ENCODE assay signal across 15 mouse cellular contexts in genomic region chr17:85690323-85690968, GRCm38 (mm10). TPM values are rescaled to one million over a fixed set of nuclear protein-coding genes. Genes with fewer than 3 reads are reported as not detected.
DNase-seq lines count a peak whose midpoint lies in the region; ATAC-seq and TF ChIP-seq lines count a peak whose summit lies in the region.
"Had no signal": no experiment of that assay in that cellular context is flagged by ENCODE, and none has a peak within 500 bp of the region (broad histone marks: within the 10 kb centered on the region; RNA-seq: fewer than 3 reads in every experiment).

No protein-coding gene starts in this region.

- no peaks in the 10 kb centered on the region for H3K36me3 ChIP-seq in forebrain, embryonic 10.5 days (replicated peaks)
- H3K36me3 ChIP-seq in forebrain, postnatal 0 days (ENCODE audit: insufficient read depth), result no peaks in the 10 kb centered on the region
- no peaks in the 10 kb centered on the region for H3K36me3 ChIP-seq in kidney, embryonic 16.5 days (ENCODE audit: insufficient read depth, low read length)
- H3K36me3 ChIP-seq in embryonic facial prominence, embryonic 14.5 days (ENCODE audit: control insufficient read depth, insufficient read depth, low read length), result 0 out of 2 replicates have a peak, but pooled peaks cover 3% of the 10 kb centered on the region
- no peaks in the 10 kb centered on the region for H3K36me3 ChIP-seq in stomach, embryonic 14.5 days (ENCODE audit: control insufficient read depth, insufficient read depth, low read length)

- H3K27ac ChIP-seq in forebrain, embryonic 10.5 days, result peak overlapping the region; percentile 58; the same call in 1 of the 2 replicates
- H3K27ac ChIP-seq in forebrain, postnatal 0 days (ENCODE audit: low read depth, low read length), result no peak overlapping the region
- peak overlapping the region; percentile 27 for H3K27ac ChIP-seq in kidney, embryonic 16.5 days (ENCODE audit: low read length)
- H3K27ac ChIP-seq in embryonic facial prominence, embryonic 14.5 days (replicated peaks; ENCODE audit: low read depth, low read length), result peak overlapping the region; percentile 87
- H3K27ac ChIP-seq in stomach, embryonic 14.5 days (ENCODE audit: low read length), result peak overlapping the region; percentile 66; the same call in 1 of the 2 replicates

- ATAC-seq in forebrain, postnatal 0 days, result no peak
- no peak; the same call in 1 of the 2 replicates for ATAC-seq in kidney, embryonic 16.5 days (ENCODE audit: low FRiP score, low TSS enrichment)
- peak; percentile 13; the same call in 1 of the 2 replicates for ATAC-seq in embryonic facial prominence, embryonic 14.5 days (ENCODE audit: low read depth)
- no peak for ATAC-seq in stomach, embryonic 14.5 days (ENCODE audit: insufficient number of reproducible peaks, insufficient read depth, low FRiP score, low read depth)

- H3K9me3 ChIP-seq in forebrain, embryonic 10.5 days, result peaks cover 7% of the 10 kb centered on the region
- H3K9me3 ChIP-seq in forebrain, postnatal 0 days (ENCODE audit: low read length), result no peaks in the 10 kb centered on the region
- peaks cover 5% of the 10 kb centered on the region; the same call in 1 of the 2 replicates for H3K9me3 ChIP-seq in kidney, embryonic 16.5 days (ENCODE audit: low read length)
- peaks cover 4% of the 10 kb centered on the region; the same call in 1 of the 2 replicates for H3K9me3 ChIP-seq in embryonic facial prominence, embryonic 14.5 days (ENCODE audit: control insufficient read depth, low read length)
- peaks cover 4% of the 10 kb centered on the region; the same call in 1 of the 2 replicates for H3K9me3 ChIP-seq in stomach, embryonic 14.5 days (ENCODE audit: control insufficient read depth, low read depth, low read length)

- peak; percentile 43 for DNase-seq in forebrain, embryonic 10.5 days (ENCODE audit: extremely low spot score, low spot score)
- DNase-seq in forebrain, postnatal 0 days, result no peak
- no peak for DNase-seq in kidney, postnatal 10 days
- DNase-seq in embryonic facial prominence, embryonic 14.5 days (ENCODE audit: low spot score), result no peak
- DNase-seq in adrenal gland, postnatal 36 days, result no peak
- DNase-seq in cerebellum, adult 9-10 months, result no peak
- DNase-seq: adrenal gland, postnatal 25 days; kidney, adult 11 months; lung, adult 18-20 months had no signal

- whole genome bisulfite sequencing in forebrain, embryonic 10.5 days, result 6% methylated on average over 6 of the region's 6 CpGs
- 5% methylated on average over 6 of the region's 6 CpGs for WGBS in forebrain, postnatal 0 days
- 10% methylated on average over 6 of the region's 6 CpGs for WGBS in kidney, embryonic 16.5 days
- WGBS in embryonic facial prominence, embryonic 14.5 days, result 17% methylated on average over 6 of the region's 6 CpGs
- 17% methylated on average over 6 of the region's 6 CpGs for WGBS in stomach, embryonic 14.5 days

- H3K4me2 ChIP-seq in forebrain, postnatal 0 days (ENCODE audit: low read depth), result no peak overlapping the region
- peak overlapping the region; percentile 73 for H3K4me2 ChIP-seq in kidney, embryonic 16.5 days (replicated peaks; ENCODE audit: low read depth, low read length)
- peak overlapping the region; percentile 72 for H3K4me2 ChIP-seq in embryonic facial prominence, embryonic 14.5 days (ENCODE audit: low read depth, low read length)
- H3K4me2 ChIP-seq in stomach, embryonic 14.5 days (replicated peaks; ENCODE audit: low read depth, low read length), result peak overlapping the region; percentile 76

- H3K9ac ChIP-seq in forebrain, postnatal 0 days, result no peak overlapping the region
- peak overlapping the region; percentile 70 for H3K9ac ChIP-seq in kidney, embryonic 16.5 days (replicated peaks; ENCODE audit: low read length)
- H3K9ac ChIP-seq in embryonic facial prominence, embryonic 14.5 days (ENCODE audit: low read depth, low read length), result peak overlapping the region; percentile 92
- no peak overlapping the region for H3K9ac ChIP-seq in stomach, embryonic 14.5 days (replicated peaks; ENCODE audit: low read depth, low read length)

- no peak for TF ChIP-seq CTCF in forebrain, postnatal 0 days (IDR thresholded peaks at IDR 0.05; ENCODE audit: low read depth)

- peak overlapping the region; percentile 60; the same call in 1 of the 2 replicates for H3K4me3 ChIP-seq in forebrain, embryonic 10.5 days
- no peak overlapping the region for H3K4me3 ChIP-seq in forebrain, postnatal 0 days (ENCODE audit: low read depth, low read length)
- H3K4me3 ChIP-seq in kidney, embryonic 16.5 days (ENCODE audit: low read length), result peak overlapping the region; percentile 57
- H3K4me3 ChIP-seq in embryonic facial prominence, embryonic 14.5 days (ENCODE audit: low read depth, low read length), result peak overlapping the region; percentile 66
- H3K4me3 ChIP-seq in stomach, embryonic 14.5 days (ENCODE audit: low read depth, low read length), result peak overlapping the region; percentile 44; the same call in 1 of the 2 replicates
- H3K4me3 ChIP-seq: myocyte had no signal

- peaks cover 65% of the 10 kb centered on the region for H3K4me1 ChIP-seq in forebrain, embryonic 10.5 days
- H3K4me1 ChIP-seq in forebrain, postnatal 0 days (ENCODE audit: insufficient read depth), result no peaks in the 10 kb centered on the region
- H3K4me1 ChIP-seq in kidney, embryonic 16.5 days (ENCODE audit: insufficient read depth, low read length), result peaks cover 25% of the 10 kb centered on the region
- peaks cover 15% of the 10 kb centered on the region for H3K4me1 ChIP-seq in embryonic facial prominence, embryonic 14.5 days (ENCODE audit: control insufficient read depth, insufficient read depth, low read length)
- H3K4me1 ChIP-seq in stomach, embryonic 14.5 days (ENCODE audit: control insufficient read depth, insufficient read depth, low read length), result peaks cover 13% of the 10 kb centered on the region

- H3K27me3 ChIP-seq in forebrain, embryonic 10.5 days (ENCODE audit: poor library complexity, severe bottlenecking), result peaks cover 100% of the 10 kb centered on the region
- H3K27me3 ChIP-seq in forebrain, postnatal 0 days (ENCODE audit: insufficient read depth, low read length), result peaks cover 83% of the 10 kb centered on the region
- peaks cover 92% of the 10 kb centered on the region for H3K27me3 ChIP-seq in kidney, embryonic 16.5 days (ENCODE audit: insufficient read depth, low read length)
- peaks cover 61% of the 10 kb centered on the region for H3K27me3 ChIP-seq in embryonic facial prominence, embryonic 14.5 days (replicated peaks; ENCODE audit: control insufficient read depth, insufficient read depth, low read length)
- H3K27me3 ChIP-seq in stomach, embryonic 14.5 days (ENCODE audit: control insufficient read depth, insufficient read depth, low read length), result peaks cover 41% of the 10 kb centered on the region

RNA-seq across cellular contexts. Expression of gene Six2, which starts 2.4 kb away (rescaled TPM):
- 9.7 and 10.9 TPM in 2 replicates for polyA plus RNA-seq in forebrain, embryonic 10.5 days (2016; fragmentation: Nextera tagmentation; extraction: Ambion mirVana)
- 0.92 and 1.1 TPM in 2 replicates for total RNA-seq in forebrain, postnatal 0 days (2014; rRNA removed)
- 0.39 and 0.70 TPM in 2 replicates for polyA plus RNA-seq in forebrain, postnatal 0 days (2015; fragmentation: Nextera tagmentation; extraction: Ambion mirVana)
- 13.3 and 15.9 TPM in 2 replicates for polyA plus RNA-seq in kidney, embryonic 16.5 days (2015; fragmentation: Nextera tagmentation; extraction: Ambion mirVana)
- polyA plus RNA-seq in embryonic facial prominence, embryonic 14.5 days (2014; fragmentation: Nextera tagmentation; extraction: Ambion mirVana), result 12.5 and 13.2 TPM in 2 replicates
- 7.6 and 8.9 TPM in 2 replicates for polyA plus RNA-seq in stomach, embryonic 14.5 days (2014; fragmentation: Nextera tagmentation; extraction: Ambion mirVana)
- not detected for total RNA-seq in adrenal gland, postnatal 36 days (2021)
- total RNA-seq: adrenal gland, postnatal 25 days; megakaryocyte progenitor cell, adult 5-6 weeks had no signal
- polyA plus RNA-seq: gonadal fat pad, adult 2 months; myocyte; small intestine, adult 2 months had no signal

Comparison
In these comparisons a context has a peak if more than half of its experiments do, and no peak if none do; other contexts are left out.
1. H3K9ac ChIP-seq: peak in kidney, embryonic 16.5 days (single experiment) and embryonic facial prominence, embryonic 14.5 days (single experiment); none in forebrain, postnatal 0 days (single experiment) and stomach, embryonic 14.5 days (single experiment).